ENCODE assay signal across 8 mouse cellular contexts in genomic region chr11:97884601-97885185, GRCm38 (mm10). TPM values are rescaled to one million over a fixed set of nuclear protein-coding genes. Genes with fewer than 3 reads are reported as not detected.
DNase-seq lines count a peak whose midpoint lies in the region; ATAC-seq and TF ChIP-seq lines count a peak whose summit lies in the region.

No protein-coding gene starts in this region.

- 0 out of 2 replicates have a peak, but pooled peaks cover 3% of the 10 kb centered on the region for H3K9me3 ChIP-seq in heart, embryonic 13.5 days
- no peaks in the 10 kb centered on the region for H3K9me3 ChIP-seq in ES-E14 (ENCODE audit: control insufficient read depth, insufficient read depth, low read depth, low read length)
- H3K9me3 ChIP-seq in forebrain, postnatal 0 days (ENCODE audit: low read length), result no peaks in the 10 kb centered on the region

- no peak for DNase-seq in heart, postnatal 10 days
- DNase-seq in ES-E14 (ENCODE audit: low read depth, low spot score), result no peak
- DNase-seq in forebrain, postnatal 0 days, result no peak
- DNase-seq in lung, postnatal 10 days, result peak; percentile 20
- no peak for DNase-seq in spleen, postnatal 4 days (ENCODE audit: low spot score in 2 of 2)
- no peak for DNase-seq in adrenal gland, adult 2 months
- no peak for DNase-seq in thymus, postnatal 36 days

- no peak for ATAC-seq in heart, embryonic 13.5 days (ENCODE audit: extremely low read depth, insufficient number of reproducible peaks, low FRiP score, low TSS enrichment)
- no peak for ATAC-seq in forebrain, postnatal 0 days

- peak overlapping the region; percentile 83 for H3K27ac ChIP-seq in heart, embryonic 13.5 days (replicated peaks)
- peak overlapping the region; percentile 72; the same call in 1 of the 2 replicates for H3K27ac ChIP-seq in ES-E14 (ENCODE audit: insufficient read depth, low read depth, low read length, poor library complexity, severe bottlenecking)
- peak overlapping the region; percentile 82 for H3K27ac ChIP-seq in forebrain, postnatal 0 days (ENCODE audit: low read depth, low read length)

- no peaks in the 10 kb centered on the region for H3K36me3 ChIP-seq in heart, embryonic 13.5 days
- peaks cover 2% of the 10 kb centered on the region for H3K36me3 ChIP-seq in ES-E14 (ENCODE audit: control insufficient read depth, insufficient read depth, low read length, poor library complexity, severe bottlenecking)
- H3K36me3 ChIP-seq in forebrain, postnatal 0 days (ENCODE audit: insufficient read depth), result no peaks in the 10 kb centered on the region

- 0 out of 2 replicates have a peak, but pooled peaks cover 3% of the 10 kb centered on the region for H3K4me1 ChIP-seq in heart, embryonic 13.5 days
- no peaks in the 10 kb centered on the region for H3K4me1 ChIP-seq in ES-E14 (ENCODE audit: control insufficient read depth in 2 of 2, insufficient read depth in 2 of 2, low read length in 2 of 2, poor library complexity in 1 of 2)
- H3K4me1 ChIP-seq in forebrain, postnatal 0 days (ENCODE audit: insufficient read depth), result no peaks in the 10 kb centered on the region

- no peak for TF ChIP-seq CTCF in forebrain, postnatal 0 days (IDR thresholded peaks at IDR 0.05; ENCODE audit: low read depth)

- in situ Hi-C loops in ES-E14 (cut with MboI; ENCODE audit: low sequenced_read_pairs in 2 of 2, unreplicated experiment in 2 of 2), result no loop called here

- peak overlapping the region; percentile 75 for H3K9ac ChIP-seq in heart, embryonic 13.5 days
- H3K9ac ChIP-seq in ES-E14 (ENCODE audit: insufficient read depth, low read depth, low read length, poor library complexity, severe bottlenecking), result peak overlapping the region; percentile 63
- H3K9ac ChIP-seq in forebrain, postnatal 0 days, result peak overlapping the region; percentile 39

- intact Hi-C loops in heart, postnatal 10 days (cut with DNase I), result loop anchor here (2.0 to 5.0 kb wide), 3 partner anchors 42 to 182 kb away; partner anchors contain the start of genes B230217C12Rik, Lasp1, Pcgf2 and Psmb3

- H3K27me3 ChIP-seq in heart, embryonic 13.5 days (replicated peaks), result no peaks in the 10 kb centered on the region
- H3K27me3 ChIP-seq in forebrain, postnatal 0 days (ENCODE audit: insufficient read depth, low read length), result no peaks in the 10 kb centered on the region

- WGBS in heart, embryonic 13.5 days, result 28% methylated on average over 7 of the region's 7 CpGs
- 30% methylated on average over 7 of the region's 7 CpGs for WGBS in forebrain, postnatal 0 days

- H3K4me2 ChIP-seq in heart, embryonic 13.5 days, result peak overlapping the region; percentile 71
- H3K4me2 ChIP-seq in forebrain, postnatal 0 days (ENCODE audit: low read depth), result peak overlapping the region; percentile 46

- peak overlapping the region; percentile 65 for H3K4me3 ChIP-seq in heart, embryonic 13.5 days
- peak overlapping the region; percentile 58 to 85 for H3K4me3 ChIP-seq in ES-E14 (ENCODE audit: insufficient read depth in 1 of 2, low read depth in 1 of 2, low read length in 2 of 2, poor library complexity in 1 of 2, severe bottlenecking in 1 of 2)
- H3K4me3 ChIP-seq in forebrain, postnatal 0 days (ENCODE audit: low read depth, low read length), result peak overlapping the region; percentile 56

TF ChIP-seq in ES-E14, 5 proteins besides CTCF, POLR2A, EP300 and RAD21:
- TF ChIP-seq ZC3H11A (IDR thresholded peaks at IDR 0.05; ENCODE audit: borderline replicate concordance, low read depth, low read length), result no peak
- no peak for TF ChIP-seq CHD2 (IDR thresholded peaks at IDR 0.05; ENCODE audit: low read depth, low read length)

RNA-seq across cellular contexts. Expression of gene Fbxo47, which starts 0.7 kb away (rescaled TPM):
- 0.70 and 1.1 TPM in 2 replicates for polyA plus RNA-seq in heart, embryonic 13.5 days (2015; fragmentation: Nextera tagmentation; extraction: Ambion mirVana)
- total RNA-seq in heart, postnatal 10 days (2021), result under 1 TPM; 0.55 to 0.69 TPM
- total RNA-seq in ES-E14 (2012; rRNA removed), result 2.2 and 4.1 TPM in 2 replicates
- total RNA-seq in forebrain, postnatal 0 days (2014; rRNA removed), result 1.3 and 1.8 TPM in 2 replicates
- polyA plus RNA-seq in forebrain, postnatal 0 days (2015; fragmentation: Nextera tagmentation; extraction: Ambion mirVana), result 0.43 and 0.58 TPM in 2 replicates
- total RNA-seq in adrenal gland, adult 2 months (2021), result 1 to 10 TPM in 1 of 2 experiments, under 1 TPM in 1; 0.78 to 1.0 TPM
- polyA plus RNA-seq in adrenal gland, adult 2 months (2012; rRNA removed), result 0.21 TPM in 1 of 2 replicates, not detected in the other

RNA-seq across cellular contexts. Expression of gene B230217C12Rik, which starts 44.1 kb away (rescaled TPM):
- 5.1 and 5.5 TPM in 2 replicates for polyA plus RNA-seq in heart, embryonic 13.5 days (2015; fragmentation: Nextera tagmentation; extraction: Ambion mirVana)
- total RNA-seq in heart, postnatal 10 days (2021), result 1 to 10 TPM in 1 of 2 experiments, under 1 TPM in 1; 0.84 to 1.0 TPM
- total RNA-seq in ES-E14 (2012; rRNA removed), result 3.0 and 4.1 TPM in 2 replicates
- 21.0 and 24.8 TPM in 2 replicates for total RNA-seq in forebrain, postnatal 0 days (2014; rRNA removed)
- 28.6 and 31.5 TPM in 2 replicates for polyA plus RNA-seq in forebrain, postnatal 0 days (2015; fragmentation: Nextera tagmentation; extraction: Ambion mirVana)
- 1 to 10 TPM; 2.9 to 4.6 TPM for total RNA-seq in adrenal gland, adult 2 months (2021)
- polyA plus RNA-seq in adrenal gland, adult 2 months (2012; rRNA removed), result 1.8 and 2.5 TPM in 2 replicates
